Mouse (Mus musculus): ENCODE measurements around the gene Olfm3. TPM values are rescaled to one million over a fixed set of nuclear protein-coding genes. Genes with fewer than 3 reads are reported as not detected.

The Olfm3 gene
- total and polyA plus RNA-seq, 3 experiments = not detected

DNA sequence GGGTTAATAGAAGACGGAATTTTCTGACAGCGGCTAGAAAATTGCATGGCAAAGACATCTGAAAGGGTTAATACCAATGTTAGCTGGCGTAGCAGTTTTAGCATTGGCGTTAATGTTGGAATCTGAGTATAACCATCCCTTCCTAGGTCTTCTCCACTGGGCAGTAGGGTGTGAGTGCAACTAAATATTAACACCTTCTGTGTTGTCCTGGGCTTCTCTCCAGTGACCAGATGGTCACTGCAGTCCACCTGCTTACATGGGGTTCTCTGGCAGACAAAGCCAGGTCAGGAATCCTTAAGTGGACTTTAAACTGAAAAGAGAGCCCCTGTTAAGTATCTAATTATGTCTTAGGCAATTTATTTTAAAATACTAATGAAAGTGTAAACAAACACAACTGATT lies 25.7 kb downstream of the Olfm3 start:
- Histone ChIP-seq H3K9ac (ENCODE audit: control insufficient read depth, low read depth, low read length, poor library complexity, severe bottlenecking) (no peak overlapping the region), H3K4me1 (ENCODE audit: control insufficient read depth in 1 of 2, insufficient read depth in 2 of 2, low read length in 2 of 2) (no peaks in the 10 kb centered on the region), H3K4me3 (ENCODE audit: control insufficient read depth in 1 of 2, insufficient read depth in 1 of 2, low read depth in 2 of 2, low read length in 2 of 2) (no peak overlapping the region), H3K36me3 (ENCODE audit: control insufficient read depth in 1 of 2, insufficient read depth in 2 of 2, low read length in 2 of 2) (no peaks in the 10 kb centered on the region), H3K27me3 (ENCODE audit: control insufficient read depth in 1 of 2, insufficient read depth in 2 of 2, low read length in 2 of 2) (no peaks in the 10 kb centered on the region), H3K9me3 (replicated peaks; ENCODE audit: insufficient read depth, low read length) (no peaks in the 10 kb centered on the region), H3K27ac (ENCODE audit: control insufficient read depth, low read depth, low read length) (no peak overlapping the region), H3K79me2 (ENCODE audit: control insufficient read depth, insufficient read depth, low read length, poor library complexity) (no peaks in the 10 kb centered on the region)
- no peak for DNase-seq (ENCODE audit: low read depth, low spot score)
- no peak for TF ChIP-seq MXI1 (IDR thresholded peaks at IDR 0.05; ENCODE audit: low read depth, low read length)
- TF ChIP-seq CTCF (IDR thresholded peaks at IDR 0.05 in 2 of 3, conservative IDR thresholded peaks at IDR 0.05 in 1 of 3; ENCODE audit: control insufficient read depth in 1 of 3, insufficient read depth in 1 of 3, low read depth in 2 of 3, low read length in 3 of 3, poor library complexity in 1 of 3, severe bottlenecking in 1 of 3) = no peak
- TF ChIP-seq ZNF384 (IDR thresholded peaks at IDR 0.05; ENCODE audit: low read depth, low read length) = no peak
- no peak for TF ChIP-seq RAD21 (IDR thresholded peaks at IDR 0.05; ENCODE audit: low read depth, low read length)
- no peak for TF ChIP-seq SMC3 (IDR thresholded peaks at IDR 0.05; ENCODE audit: low read depth, low read length)
- TF ChIP-seq EP300 (IDR thresholded peaks at IDR 0.05; ENCODE audit: low read depth in 1 of 2, low read length in 2 of 2) = no peak
- TF ChIP-seq TCF12 (IDR thresholded peaks at IDR 0.05; ENCODE audit: low read depth, low read length) = no peak
- TF ChIP-seq ZMIZ1 (IDR thresholded peaks at IDR 0.05; ENCODE audit: low read depth, low read length) = no peak
- no peak for TF ChIP-seq TBP (IDR thresholded peaks at IDR 0.05; ENCODE audit: low read depth, low read length)
- no peak for TF ChIP-seq RCOR1 (IDR thresholded peaks at IDR 0.05; ENCODE audit: low read depth, low read length)

DNA sequence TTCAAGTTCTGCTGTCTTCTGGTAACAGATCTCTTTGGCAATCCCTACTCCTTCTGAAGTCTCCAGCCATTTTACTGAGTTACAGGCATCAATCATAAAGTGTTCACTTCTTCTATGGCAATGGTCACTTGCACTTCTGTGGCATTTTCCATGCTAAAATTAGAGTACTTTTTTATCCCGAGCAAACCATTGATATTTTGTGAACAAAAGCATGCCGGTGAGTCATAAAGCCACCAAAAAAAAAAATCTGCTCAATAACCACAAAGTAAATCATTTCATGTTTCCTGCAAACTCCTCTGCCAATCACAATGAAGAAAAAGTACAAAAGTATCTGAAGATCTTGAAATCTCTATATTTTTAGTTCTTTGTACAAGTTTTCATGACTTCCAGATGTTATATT lies 26.5 kb downstream of the Olfm3 start:
- no peaks in the 10 kb centered on the region for H3K79me2 ChIP-seq (ENCODE audit: control insufficient read depth, insufficient read depth, low read length, poor library complexity)
- no peak overlapping the region for H3K27ac ChIP-seq (ENCODE audit: control insufficient read depth, low read depth, low read length)
- H3K27me3 ChIP-seq (ENCODE audit: control insufficient read depth in 1 of 2, insufficient read depth in 2 of 2, low read length in 2 of 2) = no peaks in the 10 kb centered on the region
- H3K36me3 ChIP-seq (ENCODE audit: control insufficient read depth in 1 of 2, insufficient read depth in 2 of 2, low read length in 2 of 2) = no peaks in the 10 kb centered on the region
- no peak overlapping the region for H3K4me3 ChIP-seq (ENCODE audit: control insufficient read depth in 1 of 2, insufficient read depth in 1 of 2, low read depth in 2 of 2, low read length in 2 of 2)
- H3K4me1 ChIP-seq (ENCODE audit: control insufficient read depth in 1 of 2, insufficient read depth in 2 of 2, low read length in 2 of 2) = no peaks in the 10 kb centered on the region
- no peaks in the 10 kb centered on the region for H3K9me3 ChIP-seq (replicated peaks; ENCODE audit: insufficient read depth, low read length)
- H3K9ac ChIP-seq (ENCODE audit: control insufficient read depth, low read depth, low read length, poor library complexity, severe bottlenecking) = no peak overlapping the region
- DNase-seq (ENCODE audit: low read depth, low spot score) = no peak
- TF ChIP-seq GATA1 (IDR thresholded peaks at IDR 0.05; ENCODE audit: low read depth, low read length) (no peak), POLR2A (IDR thresholded peaks at IDR 0.05; ENCODE audit: control insufficient read depth in 1 of 2, insufficient read depth in 1 of 2, low read depth in 1 of 2, low read length in 2 of 2, poor library complexity in 1 of 2) (no peak), TCF12 (IDR thresholded peaks at IDR 0.05; ENCODE audit: low read depth, low read length) (no peak), ETS1 (IDR thresholded peaks at IDR 0.05; ENCODE audit: low read depth, low read length) (no peak), ELF1 (IDR thresholded peaks at IDR 0.05; ENCODE audit: low read depth, low read length) (no peak), GABPA (IDR thresholded peaks at IDR 0.05; ENCODE audit: low read depth, low read length) (no peak), HCFC1 (IDR thresholded peaks at IDR 0.05; ENCODE audit: low read depth, low read length) (no peak), RAD21 (IDR thresholded peaks at IDR 0.05; ENCODE audit: low read depth, low read length) (no peak), MEF2A (IDR thresholded peaks at IDR 0.05; ENCODE audit: extremely low read depth, insufficient replicate concordance, low read depth, low read length, poor library complexity, severe bottlenecking) (no peak), EP300 (IDR thresholded peaks at IDR 0.05; ENCODE audit: low read depth in 1 of 2, low read length in 2 of 2) (no peak), ZMIZ1 (IDR thresholded peaks at IDR 0.05; ENCODE audit: low read depth, low read length) (no peak), CTCF (IDR thresholded peaks at IDR 0.05 in 2 of 3, conservative IDR thresholded peaks at IDR 0.05 in 1 of 3; ENCODE audit: control insufficient read depth in 1 of 3, insufficient read depth in 1 of 3, low read depth in 2 of 3, low read length in 3 of 3, poor library complexity in 1 of 3, severe bottlenecking in 1 of 3) (no peak), TBP (IDR thresholded peaks at IDR 0.05; ENCODE audit: low read depth, low read length) (no peak), NELFE (IDR thresholded peaks at IDR 0.05; ENCODE audit: low read depth, low read length) (no peak), MYC (IDR thresholded peaks at IDR 0.05; ENCODE audit: low read depth, low read length) (no peak), E2F4 (IDR thresholded peaks at IDR 0.05; ENCODE audit: borderline replicate concordance, low read depth, low read length) (no peak), USF2 (IDR thresholded peaks at IDR 0.05; ENCODE audit: borderline replicate concordance in 1 of 2, insufficient read depth in 1 of 2, low read depth in 1 of 2, low read length in 2 of 2) (no peak), MXI1 (IDR thresholded peaks at IDR 0.05; ENCODE audit: low read depth, low read length) (no peak)

Data from MEL (cell line).